Mouse (Mus musculus) ES-Bruce4 (cell line): ENCODE measurements around the gene Tbce. TPM values are rescaled to one million over a fixed set of nuclear protein-coding genes. Genes with fewer than 3 reads are reported as not detected.
"Not testable (repeated sequence)": the region's sequence is repeated elsewhere in the genome, so short reads cannot be mapped to it uniquely, and the experiment has no call there.

Experiments used
- H3K27ac ChIP-seq: 2 replicates; pipeline ENCODE4 v1.5.1; 2012; ENCODE audit warnings: low read length, inconsistent platforms; ENCODE audit not compliant: insufficient read depth
- H3K27me3 ChIP-seq: 2 replicates; pipeline ENCODE4 v1.6.1; 2012; ENCODE audit warnings: mild to moderate bottlenecking, low read length, inconsistent platforms; ENCODE audit not compliant: control insufficient read depth, poor library complexity, insufficient read depth, severe bottlenecking
- H3K36me3 ChIP-seq: 2 replicates; pipeline ENCODE4 v1.6.1; 2012; ENCODE audit warnings: inconsistent platforms, mild to moderate bottlenecking, low read length, moderate library complexity; ENCODE audit not compliant: control insufficient read depth, poor library complexity, insufficient read depth, severe bottlenecking
- H3K4me1 ChIP-seq: one replicate; pipeline ENCODE4 v1.8.1; 2011; ENCODE audit warnings: low read length; ENCODE audit not compliant: control insufficient read depth, insufficient read depth
- H3K4me3 ChIP-seq: 2 replicates; pipeline ENCODE4 v1.5.1; 2011; ENCODE audit warnings: low read depth, mild to moderate bottlenecking, low read length
- H3K9ac ChIP-seq: 2 replicates; pipeline ENCODE4 v1.6.1; 2012; ENCODE audit warnings: low read depth, mild to moderate bottlenecking, inconsistent platforms; ENCODE audit not compliant: poor library complexity, severe bottlenecking
- H3K9me3 ChIP-seq: replicated peaks from 2 replicates; pipeline ENCODE4 v1.6.1; 2012; ENCODE audit warnings: mild to moderate bottlenecking, low read length, inconsistent platforms; ENCODE audit not compliant: control insufficient read depth, poor library complexity, insufficient read depth, severe bottlenecking
- CTCF ChIP-seq: IDR thresholded peaks from one replicate; pipeline ENCODE4 v1.8.1; 2011; ENCODE audit warnings: low read depth, low read length
- EP300 ChIP-seq: IDR thresholded peaks from 2 replicates; pipeline ENCODE4 v1.6.1; 2011; ENCODE audit warnings: low read depth, low read length; ENCODE audit not compliant: insufficient read depth
- POLR2A ChIP-seq: IDR thresholded peaks from one replicate; pipeline ENCODE4 v1.8.1; 2011; ENCODE audit warnings: low read length; ENCODE audit not compliant: insufficient read depth
- polyA plus RNA-seq: library from polyadenylated mRNA; stranded (reverse); fragments of >200 nt; gene quantifications from 2 replicates; pipeline ENCODE4 v1.2.4, GENCODE M21; 2011; ENCODE audit warnings: low read depth; ENCODE audit not compliant: missing spikeins, insufficient read depth, insufficient read length

Gene Tbce
- polyA plus RNA-seq, 1 experiment = 75.1 TPM

DNA sequence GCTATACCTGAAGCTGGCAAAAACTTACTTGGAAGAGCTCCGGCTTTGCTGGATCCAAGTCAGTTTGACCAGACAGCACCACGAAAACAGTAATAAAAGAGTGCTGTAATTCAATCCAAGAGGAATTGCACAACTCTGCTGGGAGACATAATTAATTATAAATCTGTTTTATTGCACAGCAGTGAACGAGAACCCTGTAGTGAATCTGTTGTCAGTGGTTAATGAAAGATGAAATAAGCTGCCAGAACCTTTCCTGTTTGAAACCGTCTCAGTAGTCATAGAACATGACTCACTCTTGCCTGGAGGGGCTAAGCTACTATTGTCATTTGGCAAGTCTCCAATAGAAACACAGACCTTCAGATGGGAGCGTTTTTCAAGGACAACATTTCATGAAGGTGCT is 748 bp upstream of the Tbce start:
- no peaks in the 10 kb centered on the region for H3K4me1 ChIP-seq
- no peaks in the 10 kb centered on the region for H3K9me3 ChIP-seq
- TF ChIP-seq CTCF = no peak
- no peak for TF ChIP-seq EP300
- TF ChIP-seq POLR2A = no peak
- no peaks in the 10 kb centered on the region for H3K27me3 ChIP-seq
- no peak overlapping the region for H3K4me3 ChIP-seq
- peak overlapping the region; percentile 67 for H3K9ac ChIP-seq
- no peak overlapping the region; the same call in 1 of the 2 replicates for H3K27ac ChIP-seq
- no peaks in the 10 kb centered on the region for H3K36me3 ChIP-seq

DNA sequence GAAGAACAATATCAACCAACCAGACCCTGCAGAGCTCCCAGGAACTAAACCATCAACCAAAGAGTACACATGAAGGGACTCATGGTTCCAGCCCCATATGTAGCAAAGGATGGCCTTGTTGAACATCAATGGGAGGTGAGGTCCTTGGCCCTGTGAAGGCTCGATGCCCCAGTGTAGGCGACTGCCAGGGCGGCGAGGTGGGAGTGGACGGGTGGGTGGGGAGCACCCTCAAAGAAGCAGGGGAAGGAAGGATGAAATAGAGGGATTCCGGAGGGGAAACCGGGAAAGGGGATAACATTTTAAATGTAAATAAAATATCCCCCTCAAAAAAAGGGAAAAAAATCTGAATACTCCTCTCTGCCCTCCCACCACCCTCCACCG is 537 bp downstream of the Tbce start:
- H3K36me3 ChIP-seq = no peaks in the 10 kb centered on the region
- H3K27me3 ChIP-seq = no peaks in the 10 kb centered on the region
- H3K4me1 ChIP-seq = no peaks in the 10 kb centered on the region
- TF ChIP-seq POLR2A (no peak), EP300 (no peak), CTCF (no peak)
- peak overlapping the region; percentile 90 for H3K4me3 ChIP-seq
- no peaks in the 10 kb centered on the region for H3K9me3 ChIP-seq
- no peak overlapping the region for H3K27ac ChIP-seq
- peak overlapping the region; percentile 67 for H3K9ac ChIP-seq

DNA sequence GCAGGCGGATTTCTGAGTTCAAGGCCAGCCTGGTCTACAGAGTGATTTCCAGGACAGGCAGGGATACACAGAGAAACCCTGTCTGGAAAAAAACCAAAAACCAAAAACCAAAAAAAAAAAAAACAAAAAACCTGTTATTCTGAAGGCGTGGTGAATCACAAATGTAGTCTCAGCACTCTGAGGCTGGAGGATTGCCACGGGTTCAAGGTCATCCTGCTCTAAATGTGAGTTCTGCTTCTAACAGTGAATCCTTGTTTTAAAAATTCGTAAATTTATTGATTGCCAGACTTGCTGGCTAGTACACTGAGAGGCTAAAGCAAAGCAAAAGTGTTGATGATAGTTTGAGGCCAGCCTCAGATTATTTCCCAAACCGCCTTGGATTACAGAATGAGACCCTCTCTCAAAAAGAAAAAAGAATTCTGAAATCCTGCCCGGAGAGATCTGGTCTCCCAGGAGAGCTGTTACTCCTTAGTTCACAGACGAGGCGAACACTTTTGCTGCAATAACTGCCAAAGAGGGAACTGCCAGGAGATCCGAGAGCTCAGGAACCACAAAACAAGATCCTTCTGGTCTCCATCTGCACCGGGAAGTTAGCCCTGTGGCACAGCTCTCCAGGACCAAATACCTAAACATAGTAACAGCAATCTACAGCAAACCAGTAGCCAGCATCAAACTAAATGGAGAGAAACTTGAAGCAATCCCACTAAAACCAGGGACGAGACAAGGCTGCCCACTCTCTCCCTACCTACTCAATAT is 3.4 kb downstream of the Tbce start:
- H3K27ac ChIP-seq = peak overlapping the region; percentile 54; the same call in 1 of the 2 replicates
- peak overlapping the region; percentile 43 for H3K9ac ChIP-seq
- H3K36me3 ChIP-seq = no peaks in the 10 kb centered on the region; the same call in 1 of the 2 replicates
- no peaks in the 10 kb centered on the region for H3K9me3 ChIP-seq
- no peaks in the 10 kb centered on the region for H3K27me3 ChIP-seq
- no peak for TF ChIP-seq POLR2A
- TF ChIP-seq CTCF = no peak
- TF ChIP-seq EP300 = no peak
- H3K4me1 ChIP-seq = peaks cover 3% of the 10 kb centered on the region
- H3K4me3 ChIP-seq = no peak overlapping the region

DNA sequence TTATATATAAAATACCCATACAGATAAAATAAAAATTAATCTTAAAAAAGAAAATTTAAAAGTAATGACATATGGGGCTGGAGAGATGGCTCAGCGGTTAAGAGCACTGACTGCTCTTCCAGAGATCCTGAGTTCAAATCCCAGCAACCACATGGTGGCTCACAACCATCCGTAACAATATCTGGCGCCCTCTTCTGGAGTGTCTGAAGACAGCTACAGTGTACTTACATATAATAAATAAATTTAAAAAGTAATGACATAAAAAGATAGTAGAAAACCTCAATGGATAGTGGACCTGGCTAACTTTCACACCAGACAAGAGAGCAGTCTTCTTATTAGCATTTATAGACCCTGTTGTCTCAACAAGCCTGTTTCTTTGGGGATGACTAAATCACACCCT is 4.1 kb downstream of the Tbce start:
- H3K9me3 ChIP-seq, H3K4me3 ChIP-seq, H3K9ac ChIP-seq, H3K27me3 ChIP-seq, H3K27ac ChIP-seq, H3K36me3 ChIP-seq, H3K4me1 ChIP-seq: not testable (repeated sequence)

DNA sequence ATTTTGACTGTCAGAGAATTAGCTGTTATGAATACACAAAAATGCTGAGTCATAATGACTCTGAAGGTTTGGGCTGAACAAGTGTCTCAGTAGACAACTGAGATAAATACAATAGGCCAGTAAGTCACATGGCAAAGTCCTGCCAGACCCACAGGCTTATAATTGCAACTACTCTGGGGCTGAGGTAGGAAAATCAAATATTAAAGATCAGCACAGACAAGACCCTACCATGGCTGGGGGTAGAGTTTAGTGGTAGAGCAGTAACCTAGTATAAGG is 5.4 kb downstream of the Tbce start:
- H3K27me3 ChIP-seq = no peaks in the 10 kb centered on the region
- peaks cover 3% of the 10 kb centered on the region for H3K4me1 ChIP-seq
- H3K36me3 ChIP-seq = no peaks in the 10 kb centered on the region; the same call in none of the 2 replicates
- H3K27ac ChIP-seq = peak overlapping the region; percentile 92
- TF ChIP-seq EP300 (no peak), CTCF (no peak), POLR2A (no peak)
- H3K9ac ChIP-seq = peak overlapping the region; percentile 69
- H3K9me3 ChIP-seq = no peaks in the 10 kb centered on the region
- no peak overlapping the region for H3K4me3 ChIP-seq

DNA sequence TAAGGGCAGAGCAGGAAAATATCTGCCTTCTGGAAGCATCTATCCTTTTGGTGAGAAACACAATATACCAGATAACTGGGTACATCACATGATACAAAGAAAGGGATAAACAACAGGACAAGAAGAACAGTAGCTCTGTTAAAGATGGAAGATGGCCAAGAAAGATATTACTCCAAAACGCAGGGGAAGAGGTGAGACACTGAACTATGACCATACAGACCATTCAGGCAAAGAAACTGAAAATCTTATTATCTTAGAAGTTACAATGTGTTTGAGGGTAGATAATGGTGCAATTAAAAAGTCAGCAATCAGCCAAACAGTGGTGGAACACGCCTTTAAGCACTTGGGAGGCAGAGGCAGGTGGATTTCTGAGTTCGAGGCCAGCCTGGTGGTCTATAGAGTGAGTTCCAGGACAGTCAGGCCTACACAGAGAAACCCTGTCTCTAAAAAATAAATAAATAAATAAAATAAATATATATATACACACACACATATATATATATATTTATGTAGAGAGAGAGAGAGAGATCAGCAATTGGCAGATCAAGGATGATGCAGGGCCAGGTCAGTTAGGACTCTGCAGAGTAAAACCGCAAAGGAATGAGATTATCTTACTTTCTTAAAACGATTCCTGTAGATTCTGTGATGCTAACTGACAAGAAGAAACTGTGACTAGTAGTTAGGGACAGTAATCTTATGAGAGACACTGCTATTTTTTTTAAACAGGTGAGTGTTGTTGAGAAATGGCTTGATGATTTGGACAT is 5.9 kb downstream of the Tbce start:
- Histone ChIP-seq H3K27ac (peak overlapping the region; percentile 58), H3K9ac (peak overlapping the region; percentile 69; the same call in 1 of the 2 replicates), H3K36me3 (peaks cover 4% of the 10 kb centered on the region), H3K4me3 (no peak overlapping the region), H3K9me3 (no peaks in the 10 kb centered on the region), H3K27me3 (no peaks in the 10 kb centered on the region), H3K4me1 (peaks cover 3% of the 10 kb centered on the region)
- no peak for TF ChIP-seq POLR2A
- TF ChIP-seq EP300 = no peak
- no peak for TF ChIP-seq CTCF
